Mouse (Mus musculus): ENCODE measurements at regions not wholly inside any gene's neighbourhood (a gene's known extent, or its start where the extent isn't known, plus 50 kb on each side); places are given as distances from the start of the nearest gene placed in this dataset.
A peak's percentile ranks its signal among the peaks of the same experiment; 100 is the strongest.

- TF ChIP-seq MAFK (IDR thresholded peaks at IDR 0.05; ENCODE audit: insufficient read depth, low read depth, low read length) (peak; percentile 66; the same call in 1 of the 2 replicates), ZNF384 (IDR thresholded peaks at IDR 0.05; ENCODE audit: low read depth, low read length) (no peak), ZC3H11A (IDR thresholded peaks at IDR 0.05; ENCODE audit: borderline replicate concordance, low read depth, low read length) (no peak), CHD2 (IDR thresholded peaks at IDR 0.05; ENCODE audit: low read depth, low read length) (no peak), HCFC1 (IDR thresholded peaks at IDR 0.05; ENCODE audit: borderline replicate concordance, insufficient read depth, low read length) (no peak)
Measured at GRCm38 (mm10) chrX:122555679-122556078, 158.5 kb upstream of the Nap1l3 start.
